Mouse (Mus musculus) cerebellum, adult 2 months (tissue): Measurements from ENCODE around the gene Akr7a5. TPM values are rescaled to one million over a fixed set of nuclear protein-coding genes. Genes with fewer than 3 reads are reported as not detected.

ENCODE experiments used
- DNase-seq, 2 experiments: peaks; one replicate each; pipeline ENCODE4 v3.0.0; 2021
- H3K27ac ChIP-seq: fragments of 200-500 bp; 2 replicates; pipeline ENCODE4 v1.5.1; 2012; ENCODE audit warnings: low read length, control low read depth, inconsistent platforms; ENCODE audit not compliant: insufficient read depth
- H3K27me3 ChIP-seq: fragments of 200-500 bp; 2 replicates; pipeline ENCODE4 v1.6.1; 2012; ENCODE audit warnings: inconsistent platforms, mild to moderate bottlenecking, low read length, moderate library complexity; ENCODE audit not compliant: control insufficient read depth, insufficient read depth
- H3K4me1 ChIP-seq: fragments of 200-500 bp; 2 replicates; pipeline ENCODE4 v1.6.1; 2011; ENCODE audit warnings: low read length; ENCODE audit not compliant: control insufficient read depth, insufficient read depth
- H3K4me3 ChIP-seq: fragments of 200-500 bp; replicated peaks from 2 replicates; pipeline ENCODE3; 2011; ENCODE audit warnings: mild to moderate bottlenecking, low read depth, low read length, control low read depth; ENCODE audit not compliant: insufficient read depth
- CTCF ChIP-seq: fragments of 200-500 bp; IDR thresholded peaks from 2 replicates; pipeline ENCODE4 v1.5.1; 2011; ENCODE audit warnings: low read depth, mild to moderate bottlenecking, control low read depth, low read length, moderate library complexity, borderline replicate concordance; ENCODE audit not compliant: insufficient read depth
- POLR2A ChIP-seq: fragments of 200-500 bp; IDR thresholded peaks from 2 replicates; pipeline ENCODE4 v1.6.1; 2011; ENCODE audit warnings: low read length, control low read depth, borderline replicate concordance; ENCODE audit not compliant: insufficient read depth
- WGBS: fragments of 180-500 bp; shearing (Covaris S2); methylation state at CpG from one replicate; pipeline ENCODE4 v1.1.7; 2018; 5-methylcytosine and 5-hydroxymethylcytosine counted together
- polyA plus RNA-seq: library from polyadenylated mRNA; depleted of rRNA; stranded (reverse); fragments of >200 nt; gene quantifications from 2 replicates; pipeline ENCODE4 v1.2.3, GENCODE M21; 2012

Akr7a5 gene
- polyA plus RNA-seq, 1 experiment: 22.3 TPM

- DNase-seq: peak; percentile 51 to 59
Observed at GRCm38 (mm10) chr4:139272951-139273680, 37.4 kb upstream of the Akr7a5 start.

GRCm38 (mm10) chr4:139274573-139274972 is 36.0 kb upstream of the Akr7a5 start:
- Histone ChIP-seq H3K27ac (peak overlapping the region; percentile 31), H3K4me3 (no peak overlapping the region), H3K27me3 (no peaks in the 10 kb centered on the region), H3K4me1 (peaks cover 73% of the 10 kb centered on the region)
- 10% methylated on average over 7 of the region's 7 CpGs for WGBS
- DNase-seq: peak; percentile 77 to 84
- TF ChIP-seq POLR2A (no peak), CTCF (no peak)

More at GRCm38 (mm10) chr4:139272951-139273680, 37.4 kb upstream of the Akr7a5 start:
- H3K27ac ChIP-seq: peak overlapping the region; percentile 5
- H3K27me3 ChIP-seq: no peaks in the 10 kb centered on the region
- TF ChIP-seq POLR2A (no peak), CTCF (no peak)
- no peak overlapping the region for H3K4me3 ChIP-seq
- H3K4me1 ChIP-seq: peaks cover 87% of the 10 kb centered on the region
- 42% methylated on average over 10 of the region's 10 CpGs for WGBS

GRCm38 (mm10) chr4:139276411-139276810 is 34.1 kb upstream of the Akr7a5 start:
- Histone ChIP-seq H3K4me1 (peaks cover 57% of the 10 kb centered on the region), H3K27me3 (no peaks in the 10 kb centered on the region), H3K27ac (0 out of 2 replicates have a peak overlapping the region, but pooled peaks have one; percentile 20), H3K4me3 (no peak overlapping the region)
- WGBS: 58% methylated on average over 7 of the region's 7 CpGs
- no peak for DNase-seq
- TF ChIP-seq CTCF: no peak
- TF ChIP-seq POLR2A: no peak

GRCm38 (mm10) chr4:139280530-139280929 is 30.0 kb upstream of the Akr7a5 start:
- DNase-seq: no peak
- H3K27me3 ChIP-seq: no peaks in the 10 kb centered on the region
- no peak overlapping the region for H3K4me3 ChIP-seq
- no peak for TF ChIP-seq POLR2A
- no peak for TF ChIP-seq CTCF
- WGBS: 62% methylated on average over 12 of the region's 12 CpGs
- H3K4me1 ChIP-seq: peaks cover 38% of the 10 kb centered on the region
- no peak overlapping the region for H3K27ac ChIP-seq

- DNase-seq: no peak
- no peak for TF ChIP-seq CTCF
- no peak overlapping the region for H3K27ac ChIP-seq
- H3K27me3 ChIP-seq: no peaks in the 10 kb centered on the region
- H3K4me1 ChIP-seq: peaks cover 34% of the 10 kb centered on the region
- 71% methylated on average over 16 of the region's 16 CpGs for WGBS
- H3K4me3 ChIP-seq: no peak overlapping the region
Observed at GRCm38 (mm10) chr4:139281791-139282345, 28.7 kb upstream of the Akr7a5 start.

GRCm38 (mm10) chr4:139282955-139283417 is 27.6 kb upstream of the Akr7a5 start:
- Histone ChIP-seq H3K4me1 (peaks cover 31% of the 10 kb centered on the region), H3K27ac (peak overlapping the region; percentile 68), H3K4me3 (no peak overlapping the region), H3K27me3 (no peaks in the 10 kb centered on the region)
- no peak for TF ChIP-seq CTCF
- no peak for TF ChIP-seq POLR2A
- DNase-seq: peak; percentile 79 to 81
- WGBS: 7% methylated on average over 6 of the region's 6 CpGs

GRCm38 (mm10) chr4:139284877-139285276 is 25.7 kb upstream of the Akr7a5 start:
- H3K4me1 ChIP-seq: peaks cover 33% of the 10 kb centered on the region
- H3K4me3 ChIP-seq: no peak overlapping the region
- no peak for DNase-seq
- no peak for TF ChIP-seq CTCF
- TF ChIP-seq POLR2A: no peak
- WGBS: 86% methylated on average over 15 of the region's 15 CpGs
- H3K27ac ChIP-seq: no peak overlapping the region
- H3K27me3 ChIP-seq: no peaks in the 10 kb centered on the region

GRCm38 (mm10) chr4:139286234-139286633 is 24.3 kb upstream of the Akr7a5 start:
- 35% methylated on average over 5 of the region's 5 CpGs for WGBS
- no peak overlapping the region for H3K27ac ChIP-seq
- H3K27me3 ChIP-seq: no peaks in the 10 kb centered on the region
- H3K4me1 ChIP-seq: peaks cover 33% of the 10 kb centered on the region
- DNase-seq: peak in 1 of 2 experiments; percentile 37
- H3K4me3 ChIP-seq: no peak overlapping the region
- TF ChIP-seq CTCF: no peak
- no peak for TF ChIP-seq POLR2A
